Mouse (Mus musculus) layer of hippocampus, adult 11-12 months (tissue): Measurements from ENCODE around the gene Smim27.
A peak's percentile ranks its signal among the peaks of the same experiment; 100 is the strongest.

ENCODE experiments used
- DNase-seq: peaks from one replicate; pipeline ENCODE4 v3.0.0; 2022; ENCODE audit warnings: low spot score

Gene Smim27

GRCm38 (mm10) chr4:40269430-40270032, at the start of gene Smim27, which contains the start of gene Topors:
Gene Smim27 (plus strand): TSS chr4:40269579.
Gene Topors (minus strand): TSS chr4:40269850.
- peak; percentile 97 for DNase-seq

DNA sequence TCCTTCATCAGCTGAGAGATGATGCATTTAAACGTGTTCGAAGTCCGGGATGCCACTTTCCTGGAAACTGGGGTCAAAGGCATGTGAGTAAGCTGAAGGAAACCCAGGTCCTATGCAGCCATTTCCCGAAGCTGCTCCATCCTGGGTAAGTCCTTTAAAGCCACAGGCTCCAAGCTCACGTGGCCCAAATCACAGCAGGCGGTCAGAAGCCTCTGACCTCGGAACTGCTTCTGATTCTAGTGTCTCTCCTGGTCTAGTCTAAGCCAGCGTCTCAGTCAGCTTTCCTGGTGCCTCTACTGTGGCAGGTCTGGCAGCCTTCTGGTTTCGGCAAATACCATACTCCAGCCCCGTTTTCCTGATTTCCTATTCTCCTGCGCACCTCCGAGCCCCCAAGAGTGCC, 48.9 kb upstream of the Smim27 start:
- no peak for DNase-seq

- DNase-seq = no peak
Measured at GRCm38 (mm10) chr4:40221004-40221760, 48.2 kb upstream of the Smim27 start.

GRCm38 (mm10) chr4:40221876-40222585, 47.3 kb upstream of the Smim27 start:
- DNase-seq = no peak

DNA sequence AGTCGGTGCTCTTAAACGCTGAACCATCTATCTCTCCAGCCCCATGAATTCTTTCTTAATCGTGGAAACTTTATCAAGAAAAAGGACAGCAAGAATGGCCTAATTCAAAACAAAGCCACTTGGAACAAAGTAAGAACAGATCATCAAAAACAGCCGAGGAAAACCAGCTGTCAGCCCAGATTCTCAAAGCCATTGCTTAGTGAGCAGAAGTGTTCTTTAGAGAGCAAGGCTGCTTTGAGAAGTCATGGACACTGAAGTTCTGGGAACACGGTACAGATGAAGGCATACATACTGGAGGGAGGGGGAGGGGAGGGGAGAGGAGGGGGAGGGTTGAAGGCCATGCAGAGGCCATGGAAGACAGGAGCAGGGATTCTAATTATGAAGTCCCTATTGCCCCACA, 43.3 kb upstream of the Smim27 start:
- DNase-seq = no peak

DNA sequence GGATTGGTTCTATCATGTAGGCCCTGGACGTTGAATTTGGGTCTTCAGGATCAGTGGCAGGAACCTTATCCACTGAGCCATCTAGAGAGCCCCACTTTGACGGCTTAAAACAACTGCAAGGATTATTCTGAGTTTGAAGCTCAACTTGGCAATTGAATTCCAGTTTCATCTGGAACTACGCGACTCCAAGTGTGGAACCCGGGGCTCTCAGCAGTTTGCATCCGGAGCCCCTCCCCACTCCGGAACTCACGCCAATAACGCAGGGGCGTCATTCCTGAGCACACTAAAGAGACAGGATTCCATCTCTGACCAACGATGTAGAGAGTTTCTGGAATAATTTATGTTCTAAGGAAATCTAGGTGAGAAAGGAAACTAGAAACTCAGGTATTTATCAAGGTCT, 42.2 kb upstream of the Smim27 start:
- no peak for DNase-seq

DNA sequence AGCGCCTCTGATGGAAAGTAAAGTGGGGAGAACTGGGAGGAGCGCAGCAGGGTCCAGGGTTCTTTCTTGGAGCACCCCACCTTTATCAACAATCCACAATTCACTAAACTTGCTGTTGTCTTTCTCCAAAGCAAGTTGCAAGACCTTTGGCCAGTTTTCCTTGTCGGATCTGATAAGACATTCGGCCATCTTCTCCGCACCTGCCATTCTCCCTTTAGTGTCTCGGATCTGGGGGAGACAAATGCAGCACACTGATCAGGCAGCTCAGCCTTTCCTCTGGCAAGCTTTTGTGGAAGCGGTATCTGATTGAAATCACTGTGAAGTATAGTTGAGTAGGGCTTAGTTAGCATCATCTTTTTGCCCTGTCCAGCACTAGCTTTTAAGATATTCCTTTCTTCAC, 41.5 kb upstream of the Smim27 start:
- no peak for DNase-seq

DNA sequence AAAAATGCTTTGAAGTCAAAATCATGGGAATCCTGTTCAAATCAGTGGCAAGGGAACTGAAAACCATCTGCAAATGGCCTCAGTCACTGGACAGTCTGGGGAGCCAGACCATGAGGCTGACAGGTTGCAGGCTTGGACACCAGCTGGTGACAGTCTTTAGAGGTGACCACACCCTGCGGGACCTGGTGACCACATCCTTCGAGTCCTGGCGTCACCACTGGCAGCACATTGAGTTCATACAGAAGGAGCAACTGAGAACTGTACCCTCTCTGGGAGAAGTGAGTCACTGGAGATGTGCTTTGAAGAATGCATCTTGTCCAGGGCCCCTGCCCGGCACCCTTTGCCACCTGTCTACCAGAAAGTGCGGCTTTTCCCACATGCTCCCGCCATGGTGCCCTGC, 39.7 kb upstream of the Smim27 start:
- DNase-seq = no peak

- no peak for DNase-seq
Measured at GRCm38 (mm10) chr4:40233062-40233664, 36.2 kb upstream of the Smim27 start.

- DNase-seq = no peak
Measured at GRCm38 (mm10) chr4:40234256-40234655, 35.1 kb upstream of the Smim27 start.

GRCm38 (mm10) chr4:40236829-40237228, 32.5 kb upstream of the Smim27 start:
- DNase-seq = no peak

GRCm38 (mm10) chr4:40238483-40239408, 30.6 kb upstream of the Smim27 start:
- DNase-seq = peak; percentile 15

DNA sequence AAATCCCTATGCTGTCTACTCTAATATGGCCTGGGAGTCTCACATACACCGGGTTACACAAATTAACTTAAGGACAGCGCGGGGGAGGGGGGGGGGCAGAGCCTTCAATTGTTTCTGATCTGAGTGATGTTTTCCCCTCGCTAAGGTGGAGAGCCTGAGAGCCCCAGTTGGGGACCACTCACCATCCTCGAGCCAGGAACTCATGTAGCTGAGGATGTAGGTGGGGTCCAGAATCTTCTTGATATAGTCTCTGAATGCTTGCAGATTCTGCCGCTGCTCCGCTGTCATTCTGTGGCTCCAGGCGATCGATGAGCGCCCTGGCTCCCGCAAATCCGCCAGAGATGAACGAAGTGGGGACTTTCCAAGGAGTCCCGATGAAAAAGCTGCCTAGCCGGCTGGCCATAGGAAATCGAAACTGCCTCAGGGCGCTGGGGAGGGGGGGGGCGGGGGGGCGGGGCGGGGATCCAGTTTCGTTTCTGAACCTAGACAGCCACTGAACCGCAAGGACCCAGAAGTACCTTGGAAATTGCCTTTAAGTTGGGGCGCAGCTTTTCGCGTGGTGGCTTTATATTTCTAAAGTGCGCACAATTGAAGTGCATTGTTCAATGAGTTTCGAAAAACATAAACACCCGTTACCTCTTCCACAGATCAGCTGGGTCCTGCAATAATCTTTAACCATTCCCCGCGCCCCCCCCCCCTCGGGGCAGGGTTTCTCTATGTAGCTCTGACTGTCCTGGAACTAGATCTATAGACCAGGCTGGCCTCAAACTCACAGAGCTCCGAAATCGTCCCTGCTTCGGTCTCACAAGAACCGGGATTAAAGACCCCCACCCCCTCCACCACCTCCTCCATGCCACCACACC, 29.7 kb upstream of the Smim27 start, which contains the start of gene Ddx58:
TSS of gene Ddx58 (minus strand) at position 420 of the 863 bp plus-strand sequence.
- peak; percentile 14 for DNase-seq

- DNase-seq = no peak
Measured at GRCm38 (mm10) chr4:40240272-40240744, 29.1 kb upstream of the Smim27 start.

DNA sequence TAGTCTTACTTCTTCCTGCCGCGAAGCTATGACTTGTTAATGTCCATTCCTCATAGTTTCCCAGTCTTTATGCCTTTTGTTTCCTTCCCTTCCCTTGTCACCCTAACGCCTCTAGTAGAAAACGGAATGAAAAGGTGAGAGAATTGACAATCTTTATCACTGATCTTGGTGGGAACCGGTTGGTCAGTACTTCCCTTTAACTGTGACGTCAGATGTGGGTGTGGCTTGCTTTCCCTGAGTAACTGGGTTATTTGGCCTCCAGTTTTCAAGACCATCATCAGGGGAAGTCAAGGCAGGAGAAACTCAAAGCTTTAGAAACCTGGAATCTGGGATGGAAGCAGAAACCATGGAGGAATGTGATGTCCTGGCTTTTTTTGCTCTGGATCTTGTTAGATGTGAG, 27.5 kb upstream of the Smim27 start:
- no peak for DNase-seq

GRCm38 (mm10) chr4:40243006-40243405, 26.4 kb upstream of the Smim27 start:
- DNase-seq = no peak

DNA sequence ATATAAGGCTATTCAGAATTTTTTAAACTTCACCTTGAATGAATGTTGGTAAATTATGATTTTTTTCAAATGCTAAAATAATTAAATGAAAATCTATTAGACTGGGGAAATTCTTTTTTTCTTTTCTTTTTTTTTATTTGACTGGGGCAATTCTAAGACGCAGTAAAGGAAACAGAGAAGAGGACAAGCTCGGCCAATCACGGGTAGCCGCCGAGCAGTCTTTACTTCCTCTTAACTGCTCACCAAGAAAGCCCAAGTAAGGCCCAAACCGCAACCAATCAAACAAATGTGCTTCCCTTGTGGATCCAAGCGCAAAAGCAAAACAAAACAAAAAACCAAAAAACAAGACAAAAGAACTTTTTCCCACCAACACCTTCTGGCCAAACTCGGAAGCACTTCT, 25.3 kb upstream of the Smim27 start:
- DNase-seq = no peak

DNA sequence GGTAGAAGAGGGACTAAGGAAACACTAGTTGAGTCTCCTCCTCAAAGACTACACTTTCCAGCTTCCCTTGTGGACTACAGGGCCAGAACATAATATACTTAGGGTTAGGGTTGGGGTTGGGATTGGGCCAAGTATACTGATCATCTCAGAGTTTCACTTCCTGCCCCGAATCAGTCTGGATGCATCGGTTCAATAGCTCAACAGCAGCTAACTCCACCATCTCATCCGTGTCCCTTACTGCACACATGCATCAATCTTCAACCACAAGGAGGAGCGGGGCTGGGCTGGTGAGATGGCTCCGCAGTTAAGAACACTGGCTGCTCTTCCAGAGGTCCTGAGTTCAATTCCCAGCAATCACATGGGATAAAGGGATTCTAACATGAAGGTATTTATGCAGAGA, 18.4 kb upstream of the Smim27 start:
- no peak for DNase-seq

DNA sequence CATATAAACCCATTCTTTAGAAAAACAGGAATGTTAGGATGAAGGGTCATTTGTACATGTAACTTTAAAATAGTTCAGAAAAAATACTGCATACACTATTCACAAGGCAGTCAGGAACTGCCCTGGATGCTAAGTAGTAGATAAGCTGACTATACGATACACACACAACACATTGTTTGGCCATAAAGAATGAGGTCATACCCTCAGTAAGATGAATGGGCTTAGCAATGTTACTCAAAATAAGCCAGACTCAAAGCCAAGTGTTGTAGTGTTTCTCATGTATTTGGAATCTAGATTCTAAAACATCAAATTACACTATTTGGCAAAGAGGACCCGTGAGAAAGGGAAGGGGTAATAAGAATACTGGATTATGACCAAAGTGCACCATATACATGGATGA, 15.6 kb upstream of the Smim27 start:
- no peak for DNase-seq

DNA sequence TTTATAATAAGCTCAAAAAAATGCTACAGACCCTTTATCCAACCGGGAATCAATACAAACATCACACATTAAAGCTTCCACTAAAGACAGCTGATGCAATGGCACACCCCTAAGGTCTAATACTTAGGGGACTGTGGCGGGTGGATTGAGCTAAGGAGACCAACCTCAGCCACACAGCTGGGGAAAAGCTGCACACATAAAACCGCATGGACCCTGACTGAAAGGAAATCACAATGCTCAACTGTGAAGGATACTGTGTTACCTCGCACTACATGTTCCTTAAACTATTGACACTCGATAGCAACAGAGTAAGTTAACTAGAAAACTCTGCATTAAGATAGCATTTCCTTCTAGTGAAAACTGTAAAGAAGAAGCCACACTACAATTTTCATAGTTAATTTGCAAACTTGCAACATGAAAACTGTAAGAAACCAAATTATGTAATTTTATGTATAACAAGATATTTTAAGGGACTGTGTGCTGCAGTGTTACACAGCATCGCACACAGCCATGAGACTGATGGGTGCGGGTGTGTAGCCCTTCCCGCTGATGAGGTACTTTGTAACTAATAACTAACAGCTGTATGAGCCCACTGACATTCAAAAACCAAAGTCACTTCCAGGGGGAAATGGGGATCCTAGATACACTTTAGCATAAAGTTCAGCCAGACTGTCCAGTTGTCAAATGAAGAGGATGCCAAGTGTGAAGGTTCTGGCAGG, 14.8 kb upstream of the Smim27 start:
- DNase-seq = no peak
